Mouse (Mus musculus) urinary bladder, postnatal 25 days (tissue): ENCODE measurements around the gene Strn3.
"Not testable (repeated sequence)": the region's sequence is repeated elsewhere in the genome, so short reads cannot be mapped to it uniquely, and the experiment has no call there.

Experiments
- DNase-seq: peaks from one replicate; pipeline ENCODE4 v3.0.0; 2022; ENCODE audit warnings: low spot score

Gene Strn3

GRCm38 (mm10) chr12:51612361-51612760 is 79.3 kb downstream of the Strn3 start:
- DNase-seq = no peak

GRCm38 (mm10) chr12:51606138-51606537 is 85.6 kb downstream of the Strn3 start:
- DNase-seq = no peak

- DNase-seq = no peak
These were observed 88.4 kb downstream of the Strn3 start for GRCm38 (mm10) chr12:51603306-51603705.

- DNase-seq = no peak
These were observed 97.6 kb downstream of the Strn3 start for GRCm38 (mm10) chr12:51594030-51594470.

GRCm38 (mm10) chr12:51593229-51594029 is 98.3 kb downstream of the Strn3 start, which contains the start of gene Coch:
TSS of gene Coch (plus strand) at chr12:51593341.
- DNase-seq = no peak

- DNase-seq = no peak
These were observed 98.8 kb downstream of the Strn3 start for GRCm38 (mm10) chr12:51592888-51593228.

GRCm38 (mm10) chr12:51591921-51592320 is 99.8 kb downstream of the Strn3 start:
- no peak for DNase-seq

GRCm38 (mm10) chr12:51589263-51589662 is 102.4 kb downstream of the Strn3 start:
- DNase-seq = no peak

- not testable (repeated sequence) for DNase-seq
These were observed 113.9 kb downstream of the Strn3 start for GRCm38 (mm10) chr12:51577816-51578215.

- DNase-seq = no peak
These were observed 119.0 kb downstream of the Strn3 start for GRCm38 (mm10) chr12:51572651-51573050.

- no peak for DNase-seq
These were observed 121.8 kb downstream of the Strn3 start for GRCm38 (mm10) chr12:51569944-51570343.

- no peak for DNase-seq
These were observed 122.2 kb downstream of the Strn3 start for GRCm38 (mm10) chr12:51569472-51569871.

- DNase-seq = no peak
These were observed 124.5 kb downstream of the Strn3 start for GRCm38 (mm10) chr12:51567225-51567624.

- no peak for DNase-seq
These were observed 130.3 kb downstream of the Strn3 start for GRCm38 (mm10) chr12:51561416-51561815.
